Mouse (Mus musculus) ES-E14 (cell line): ENCODE data around the gene Slc35e2.

Experiments used
- CHD2 ChIP-seq: IDR thresholded peaks from 2 replicates; pipeline ENCODE4 v1.6.1; 2014; ENCODE audit warnings: mild to moderate bottlenecking, low read depth, low read length, inconsistent platforms
- MAFK ChIP-seq: IDR thresholded peaks from 2 replicates; pipeline ENCODE4 v1.6.1; 2014; ENCODE audit warnings: mild to moderate bottlenecking, low read depth, low read length, inconsistent platforms; ENCODE audit not compliant: insufficient read depth
- ZC3H11A ChIP-seq: IDR thresholded peaks from 2 replicates; pipeline ENCODE4 v1.6.1; 2012; ENCODE audit warnings: low read depth, mild to moderate bottlenecking, inconsistent platforms, low read length, borderline replicate concordance
- ZNF384 ChIP-seq: IDR thresholded peaks from 2 replicates; pipeline ENCODE4 v1.6.1; 2012; ENCODE audit warnings: low read depth, low read length, inconsistent platforms

- TF ChIP-seq CHD2 (no peak), MAFK (no peak), ZNF384 (no peak), ZC3H11A (no peak)
Observed at GRCm38 (mm10) chr4:155573876-155574275, 27.3 kb upstream of the Slc35e2 start.
